Mouse (Mus musculus) megakaryocyte, embryonic 14.5 days (primary cell): Measurements from ENCODE around the gene Apba1.

Experiments
- FLI1 ChIP-seq: IDR thresholded peaks from 2 replicates; pipeline ENCODE4 v1.6.1; 2012; ENCODE audit warnings: low read length, inconsistent platforms, mixed read lengths
- GATA1 ChIP-seq: IDR thresholded peaks from 3 replicates; pipeline ENCODE4 v1.6.1; 2012; ENCODE audit warnings: mixed read lengths, low read length, inconsistent platforms, borderline replicate concordance

DNA sequence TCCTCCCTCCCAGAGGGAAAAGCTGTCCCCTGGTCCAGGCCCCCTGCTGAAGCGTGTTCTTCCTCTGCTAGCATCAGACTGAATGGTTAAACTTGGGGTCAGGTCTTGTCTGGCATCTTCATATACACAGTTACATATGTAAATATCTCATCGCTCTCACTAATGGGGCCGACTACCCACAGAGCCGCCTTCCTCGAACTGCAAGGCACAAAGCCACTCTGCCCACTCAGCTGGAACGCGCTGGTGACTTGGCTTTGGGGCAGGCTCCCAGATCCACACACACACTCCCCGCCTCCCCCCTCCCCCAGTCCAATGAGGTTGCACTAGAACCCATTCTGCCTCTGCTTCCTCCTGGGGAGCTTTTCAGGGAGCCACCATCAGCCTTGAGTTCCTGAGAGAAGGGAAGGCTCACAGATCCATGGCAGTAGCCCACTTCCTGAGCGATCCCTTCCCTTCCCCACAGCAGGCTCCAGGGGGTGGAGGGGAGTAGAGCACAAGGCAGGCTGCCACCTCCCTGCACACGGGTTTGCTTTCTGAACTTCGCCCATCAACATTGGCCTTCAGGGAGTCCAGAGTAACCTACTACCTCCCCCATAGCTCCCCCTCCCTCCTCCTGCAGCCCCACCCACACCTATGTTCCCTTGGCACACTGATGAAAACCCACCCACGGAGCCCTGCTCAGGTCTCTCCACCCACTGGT lies 189.8 kb downstream of the Apba1 start:
- TF ChIP-seq GATA1 (no peak), FLI1 (no peak)
